Mouse (Mus musculus): ENCODE results near the gene Ctrb1.

GRCm38 (mm10) chr8:111648834-111649233, 42.0 kb downstream of the Ctrb1 start:
- no peak for TF ChIP-seq CTCF (IDR thresholded peaks at IDR 0.05; ENCODE audit: borderline replicate concordance, insufficient read depth, low read depth, low read length)
- TF ChIP-seq POLR2A (IDR thresholded peaks at IDR 0.05; ENCODE audit: borderline replicate concordance, insufficient read depth, low read length), result no peak

Measured in cerebellum, adult 2 months (tissue).